Mouse (Mus musculus) MEL (cell line): ENCODE results near the gene Fgd2. TPM values are rescaled to one million over a fixed set of nuclear protein-coding genes. Genes with fewer than 3 reads are reported as not detected.
A peak's percentile ranks its signal among the peaks of the same experiment; 100 is the strongest.

Experiments used
- DNase-seq: peaks from one replicate; pipeline ENCODE4 v3.0.0; 2011; ENCODE audit warnings: low read depth, low spot score
- H3K27ac ChIP-seq: 2 replicates; pipeline ENCODE4 v1.5.1; 2012; ENCODE audit warnings: low read depth, mild to moderate bottlenecking, control low read depth, low read length, moderate library complexity; ENCODE audit not compliant: control insufficient read depth
- H3K27me3 ChIP-seq, 2 experiments: fragments of 150-350 bp in 1 of 2; sonication (generic) in 1 of 2; 2 replicates each; pipeline ENCODE4 v1.6.1; 2012; ENCODE audit warnings: low read length in 2 of 2, mild to moderate bottlenecking in 2 of 2, improper control_type of control experiment in 1 of 2, moderate library complexity in 1 of 2; ENCODE audit not compliant: insufficient read depth in 2 of 2, control insufficient read depth in 1 of 2
- H3K36me3 ChIP-seq, 2 experiments: 2 replicates each; pipeline ENCODE4 v1.6.1; 2012 to 2014; ENCODE audit warnings: low read length in 2 of 2, improper control_type of control experiment in 1 of 2, inconsistent platforms in 1 of 2, mild to moderate bottlenecking in 1 of 2; ENCODE audit not compliant: insufficient read depth in 2 of 2, control insufficient read depth in 1 of 2
- H3K4me1 ChIP-seq, 2 experiments: fragments of 150-350 bp in 1 of 2; sonication (generic) in 1 of 2; 2 replicates each; pipeline ENCODE4 v1.6.1; 2012; ENCODE audit warnings: low read length in 2 of 2, improper control_type of control experiment in 1 of 2, mild to moderate bottlenecking in 1 of 2; ENCODE audit not compliant: insufficient read depth in 2 of 2, control insufficient read depth in 1 of 2
- H3K4me3 ChIP-seq, 2 experiments: fragments of 150-350 bp in 1 of 2; sonication (generic) in 1 of 2; 2 replicates each; pipeline ENCODE4 v1.5.1; 2012; ENCODE audit warnings: low read depth in 2 of 2, low read length in 2 of 2, mild to moderate bottlenecking in 2 of 2, moderate library complexity in 2 of 2, control low read depth in 1 of 2, improper control_type of control experiment in 1 of 2; ENCODE audit not compliant: control insufficient read depth in 1 of 2, insufficient read depth in 1 of 2
- H3K79me2 ChIP-seq: 2 replicates; pipeline ENCODE4 v1.6.1; 2012; ENCODE audit warnings: mild to moderate bottlenecking, low read length, moderate library complexity; ENCODE audit not compliant: control insufficient read depth, poor library complexity, insufficient read depth
- H3K9ac ChIP-seq: 2 replicates; pipeline ENCODE4 v1.6.1; 2012; ENCODE audit warnings: low read depth, mild to moderate bottlenecking, control low read depth, low read length, moderate library complexity; ENCODE audit not compliant: control insufficient read depth, poor library complexity, severe bottlenecking
- H3K9me3 ChIP-seq: fragments of 150-350 bp; sonication (generic); replicated peaks from 2 replicates; pipeline ENCODE4 v1.6.1; 2012; ENCODE audit warnings: mild to moderate bottlenecking, low read length, improper control_type of control experiment, moderate library complexity; ENCODE audit not compliant: insufficient read depth
- CHD2 ChIP-seq: IDR thresholded peaks from 2 replicates; pipeline ENCODE4 v1.6.1; 2011; ENCODE audit warnings: low read length, improper control_type of control experiment
- E2F4 ChIP-seq: IDR thresholded peaks from 2 replicates; pipeline ENCODE4 v1.6.1; 2011; ENCODE audit warnings: low read depth, low read length, improper control_type of control experiment, borderline replicate concordance
- ELF1 ChIP-seq: IDR thresholded peaks from 2 replicates; pipeline ENCODE4 v1.6.1; 2014; ENCODE audit warnings: low read depth, mild to moderate bottlenecking, inconsistent platforms, low read length, improper control_type of control experiment, moderate library complexity
- GATA1 ChIP-seq: IDR thresholded peaks from 2 replicates; pipeline ENCODE4 v1.6.1; 2011; ENCODE audit warnings: low read depth, low read length, improper control_type of control experiment
- JUND ChIP-seq: IDR thresholded peaks from 2 replicates; pipeline ENCODE4 v1.6.1; 2011; ENCODE audit warnings: low read depth, mild to moderate bottlenecking, improper control_type of control experiment, low read length
- MAX ChIP-seq: IDR thresholded peaks from 2 replicates; pipeline ENCODE4 v1.6.1; 2011; ENCODE audit warnings: low read length, improper control_type of control experiment
- MYB ChIP-seq: IDR thresholded peaks from 2 replicates; pipeline ENCODE4 v1.6.1; 2011; ENCODE audit warnings: mild to moderate bottlenecking, low read depth, low read length, improper control_type of control experiment
- MYC ChIP-seq: IDR thresholded peaks from 2 replicates; pipeline ENCODE4 v1.6.1; 2011; ENCODE audit warnings: low read depth, mild to moderate bottlenecking, low read length, improper control_type of control experiment, moderate library complexity
- NELFE ChIP-seq: IDR thresholded peaks from 2 replicates; pipeline ENCODE4 v1.6.1; 2011; ENCODE audit warnings: low read depth, low read length, improper control_type of control experiment
- NRF1 ChIP-seq: IDR thresholded peaks from 2 replicates; pipeline ENCODE4 v1.6.1; 2014; ENCODE audit warnings: low read depth, mild to moderate bottlenecking, inconsistent platforms, low read length, improper control_type of control experiment, moderate library complexity; ENCODE audit not compliant: poor library complexity, insufficient read depth, severe bottlenecking
- POLR2AphosphoS2 ChIP-seq: IDR thresholded peaks from 2 replicates; pipeline ENCODE4 v1.6.1; 2011; ENCODE audit warnings: low read length, improper control_type of control experiment
- SIN3A ChIP-seq: IDR thresholded peaks from 2 replicates; pipeline ENCODE4 v1.6.1; 2012; ENCODE audit warnings: low read length, improper control_type of control experiment, inconsistent platforms
- TAL1 ChIP-seq: IDR thresholded peaks from 2 replicates; pipeline ENCODE4 v1.6.1; 2012; ENCODE audit warnings: mild to moderate bottlenecking, inconsistent platforms, low read length, moderate library complexity, mixed read lengths
- TCF12 ChIP-seq: IDR thresholded peaks from 2 replicates; pipeline ENCODE4 v1.6.1; 2014; ENCODE audit warnings: low read depth, mild to moderate bottlenecking, inconsistent platforms, low read length, improper control_type of control experiment, moderate library complexity
- UBTF ChIP-seq: IDR thresholded peaks from 2 replicates; pipeline ENCODE4 v1.6.1; 2012; ENCODE audit warnings: low read depth, mild to moderate bottlenecking, inconsistent platforms, low read length, improper control_type of control experiment, moderate library complexity, borderline replicate concordance; ENCODE audit not compliant: insufficient read depth
- USF2 ChIP-seq, 2 experiments: IDR thresholded peaks; 2 replicates each; pipeline ENCODE4 v1.6.1; 2011 to 2012; ENCODE audit warnings: improper control_type of control experiment in 2 of 2, low read length in 2 of 2, borderline replicate concordance in 1 of 2, inconsistent platforms in 1 of 2, low read depth in 1 of 2, mild to moderate bottlenecking in 1 of 2; ENCODE audit not compliant: insufficient read depth in 1 of 2
- ZC3H11A ChIP-seq: IDR thresholded peaks from 2 replicates; pipeline ENCODE4 v1.6.1; 2012; ENCODE audit warnings: low read depth, mild to moderate bottlenecking, inconsistent platforms, low read length, improper control_type of control experiment
- ZKSCAN1 ChIP-seq: IDR thresholded peaks from 2 replicates; pipeline ENCODE4 v1.6.1; 2012; ENCODE audit warnings: low read depth, mild to moderate bottlenecking, inconsistent platforms, low read length, improper control_type of control experiment, moderate library complexity
- ZNF384 ChIP-seq: IDR thresholded peaks from 2 replicates; pipeline ENCODE4 v1.6.1; 2012; ENCODE audit warnings: low read depth, mild to moderate bottlenecking, inconsistent platforms, low read length, improper control_type of control experiment
- polyA plus RNA-seq, 2 experiments: library from polyadenylated mRNA; stranded (reverse) in 1 of 2; unstranded in 1 of 2; fragments of >175 nt in 1 of 2; fragments of >200 nt in 1 of 2; gene quantifications; 2 replicates each; pipeline versions ENCODE4 v1.2.1 to v1.2.4; 2012; ENCODE audit warnings: low replicate concordance in 2 of 2, low read depth in 1 of 2; ENCODE audit not compliant: insufficient read length in 2 of 2, insufficient read depth in 1 of 2, missing spikeins in 1 of 2
- total RNA-seq: library from RNA; depleted of rRNA; stranded (reverse); fragments of 300-350 nt; gene quantifications from 2 replicates; pipeline ENCODE4 v1.2.3, GENCODE M21; 2012

Fgd2 gene
- total and polyA plus RNA-seq, 3 experiments, result 0.23 to 0.39 TPM; not detected in 1

DNA sequence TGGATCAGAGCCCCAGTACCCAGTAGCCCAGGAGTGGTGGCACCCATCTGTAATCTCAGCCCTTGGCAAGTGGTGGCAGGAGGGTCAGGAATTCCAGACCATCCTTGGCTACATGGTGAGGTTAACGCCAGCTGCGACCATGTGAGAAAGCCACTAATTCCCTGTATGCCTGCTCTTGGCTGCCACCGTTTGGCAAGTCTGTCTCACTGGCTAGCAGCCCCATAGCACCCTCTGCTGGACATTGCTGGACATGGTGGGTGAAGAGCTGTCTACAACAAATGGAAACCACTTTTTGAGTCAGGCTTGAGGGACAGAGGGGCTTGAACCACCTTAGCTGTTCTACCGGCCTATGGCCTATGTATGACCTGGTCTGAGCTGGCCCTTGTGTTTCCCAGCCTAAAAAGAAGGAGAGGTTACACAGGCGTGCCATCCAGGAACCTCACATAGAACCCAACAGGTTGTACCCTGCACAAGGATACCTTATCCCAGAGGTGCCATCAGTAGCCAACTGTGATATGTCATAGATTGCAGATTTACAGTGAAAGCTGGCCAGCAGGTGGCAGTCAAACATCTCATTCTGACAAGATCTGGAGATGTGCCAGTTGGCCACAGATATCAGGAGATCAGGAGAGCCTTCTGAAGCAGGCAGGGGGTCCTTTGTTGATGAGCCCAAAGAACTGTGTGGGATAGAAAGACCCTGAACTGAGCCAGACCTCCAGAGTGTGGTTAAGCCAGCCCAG is 10.4 kb downstream of the Fgd2 start (continued):
- TF ChIP-seq ZNF384, result no peak
- TF ChIP-seq POLR2AphosphoS2, result no peak
- TF ChIP-seq MYB, result no peak
- no peak for TF ChIP-seq GATA1
- no peak for TF ChIP-seq USF2 (IDR thresholded peaks at IDR 0.05; ENCODE audit: borderline replicate concordance in 1 of 2, insufficient read depth in 1 of 2, low read depth in 1 of 2, low read length in 2 of 2)
- peak; percentile 60; the same call in 1 of the 2 replicates for TF ChIP-seq SIN3A
- no peak for TF ChIP-seq MYC
- no peak for TF ChIP-seq E2F4
- TF ChIP-seq ELF1, result no peak
- no peak for TF ChIP-seq TCF12
- no peak for TF ChIP-seq JUND
- TF ChIP-seq, all 39 proteins: peak for 7

DNA sequence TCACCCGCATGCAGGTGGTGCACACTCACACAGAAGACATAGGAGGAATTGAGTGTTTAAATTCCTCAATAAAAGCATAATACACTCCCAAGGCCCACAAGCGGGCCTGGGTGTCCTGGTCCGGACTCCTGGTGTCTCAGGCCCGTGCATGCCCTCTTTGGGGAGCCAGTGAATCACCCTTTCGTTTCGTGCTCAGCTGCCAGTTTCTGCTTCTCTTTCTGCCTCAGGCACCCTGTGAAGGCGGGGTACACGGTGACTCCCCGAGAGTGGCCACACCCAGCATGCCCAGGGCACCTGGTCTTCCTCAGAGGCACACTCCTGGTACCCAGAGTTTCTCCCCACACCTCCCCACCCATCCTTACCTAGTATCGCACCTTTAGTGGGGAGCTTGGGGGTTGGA is 15.2 kb downstream of the Fgd2 start:
- 0 out of 4 replicates have a peak, but pooled peaks cover 0 to 2% of the 10 kb centered on the region in 2 experiments for H3K4me1 ChIP-seq
- no peaks in the 10 kb centered on the region; a peak in 1 of 4 replicates for H3K36me3 ChIP-seq
- no peaks in the 10 kb centered on the region for H3K27me3 ChIP-seq
- DNase-seq, result no peak
- TF ChIP-seq UBTF, result no peak
- no peak for TF ChIP-seq MAX
- no peak for TF ChIP-seq CHD2
- TF ChIP-seq NRF1, result no peak
- TF ChIP-seq TAL1, result no peak
- no peak for TF ChIP-seq ZKSCAN1
- no peak for TF ChIP-seq ZC3H11A
- no peak for TF ChIP-seq TCF12
- TF ChIP-seq GATA1, result no peak
- TF ChIP-seq NELFE, result no peak
- no peak overlapping the region for H3K9ac ChIP-seq
- H3K27ac ChIP-seq, result no peak overlapping the region
- no peaks in the 10 kb centered on the region for H3K79me2 ChIP-seq
- no peaks in the 10 kb centered on the region for H3K9me3 ChIP-seq
- H3K4me3 ChIP-seq, result no peak overlapping the region
